Mouse (Mus musculus): ENCODE measurements at regions not wholly inside any gene's neighbourhood (a gene's known extent, or its start where the extent isn't known, plus 50 kb on each side); places are given as distances from the start of the nearest gene placed in this dataset.

DNA sequence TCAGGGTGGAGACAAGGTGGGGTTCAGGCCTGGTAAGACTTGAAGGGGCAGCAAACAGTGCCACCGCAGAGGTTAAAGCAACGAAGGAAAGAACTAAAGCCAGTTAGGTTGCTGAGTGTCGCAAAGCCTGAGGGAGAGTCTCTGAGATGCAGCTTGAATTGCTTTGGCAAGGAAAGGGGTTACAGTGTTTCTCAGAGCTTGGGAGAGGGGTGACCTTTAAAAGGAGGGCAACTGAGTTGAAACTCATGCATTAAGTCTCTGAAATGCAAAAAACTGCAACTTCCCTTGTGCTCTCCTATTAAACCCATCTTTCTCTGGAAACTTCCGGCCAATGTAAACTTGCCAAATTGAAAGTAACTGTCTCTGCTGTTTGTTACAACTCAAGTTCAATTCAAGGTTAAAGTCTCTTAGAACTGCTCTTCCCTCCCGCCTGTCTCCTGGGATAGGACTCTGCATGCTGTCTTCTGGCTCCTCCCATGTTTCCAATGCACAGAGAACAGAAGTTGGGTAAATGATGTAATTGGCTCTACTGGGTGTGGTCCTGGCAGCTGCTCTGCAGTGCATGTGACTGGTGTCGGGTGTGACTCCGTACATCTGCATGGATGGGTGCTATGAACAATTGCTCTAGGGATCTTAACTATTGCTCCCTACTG is 181.4 kb upstream of the Gas1 start:
- in situ Hi-C loops (cut with MseI, MboI) = no loop called here

DNA sequence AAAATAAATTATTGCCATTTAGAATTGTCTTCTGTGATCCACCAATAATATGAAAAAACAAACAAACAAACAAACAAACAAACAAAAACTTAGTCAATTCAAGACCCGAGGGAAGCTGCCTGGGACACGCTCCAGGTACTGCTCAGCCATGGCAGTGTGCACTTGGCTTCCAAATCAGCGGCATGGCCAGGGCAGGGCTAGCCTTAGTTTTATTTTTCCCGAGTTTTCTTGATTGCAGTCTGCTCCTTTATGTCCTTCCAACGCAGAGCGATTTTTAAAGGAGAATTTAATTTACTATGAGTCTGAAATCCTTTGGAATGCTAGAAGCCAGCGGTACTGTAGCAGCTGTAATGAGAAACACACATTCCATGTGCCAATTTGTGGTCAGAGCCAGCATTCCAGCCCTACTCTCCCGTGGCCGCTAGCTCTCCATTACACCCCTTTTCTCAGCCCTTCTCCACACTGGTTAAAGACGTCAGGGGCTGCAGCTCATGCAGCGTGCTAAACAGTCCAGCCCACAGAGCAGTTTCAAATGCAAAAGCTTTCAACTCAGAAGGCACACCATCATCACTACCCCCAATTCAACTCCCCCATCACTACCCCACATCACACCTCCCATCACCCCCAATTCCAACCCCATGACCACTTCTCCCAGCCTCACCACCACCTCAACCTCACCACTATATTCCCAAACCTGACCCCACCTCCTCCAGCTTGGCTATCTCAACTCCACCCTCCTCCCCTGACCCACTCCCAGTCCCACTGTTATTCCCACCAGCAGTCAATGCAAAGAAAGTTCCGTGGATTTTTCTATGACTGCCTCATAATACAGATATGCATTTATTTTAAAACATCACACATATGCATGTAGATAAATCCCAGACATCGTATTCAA is 187.9 kb upstream of the Gas1 start:
- in situ Hi-C loops (cut with MseI, MboI) = no loop called here

DNA sequence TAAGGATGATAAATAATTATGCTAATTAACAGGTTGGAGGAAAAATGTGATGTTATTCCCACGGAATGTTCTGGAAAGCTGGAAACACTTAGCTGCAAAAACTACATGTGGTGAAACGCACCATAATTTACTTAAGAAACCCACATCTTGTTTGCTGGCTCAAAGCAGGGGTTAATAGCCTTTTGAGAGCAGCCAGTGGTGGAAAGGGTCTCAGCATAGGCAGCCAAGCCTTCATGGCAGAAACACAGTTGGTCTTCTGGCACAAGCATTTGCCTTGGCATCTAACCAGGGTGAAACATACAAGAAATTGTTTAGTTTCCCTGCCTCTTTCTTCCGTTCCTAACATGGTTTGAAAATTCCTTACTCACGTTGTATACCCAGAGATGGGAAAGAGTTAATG is 192.1 kb upstream of the Gas1 start:
- in situ Hi-C loops (cut with MseI, MboI) = no loop called here

DNA sequence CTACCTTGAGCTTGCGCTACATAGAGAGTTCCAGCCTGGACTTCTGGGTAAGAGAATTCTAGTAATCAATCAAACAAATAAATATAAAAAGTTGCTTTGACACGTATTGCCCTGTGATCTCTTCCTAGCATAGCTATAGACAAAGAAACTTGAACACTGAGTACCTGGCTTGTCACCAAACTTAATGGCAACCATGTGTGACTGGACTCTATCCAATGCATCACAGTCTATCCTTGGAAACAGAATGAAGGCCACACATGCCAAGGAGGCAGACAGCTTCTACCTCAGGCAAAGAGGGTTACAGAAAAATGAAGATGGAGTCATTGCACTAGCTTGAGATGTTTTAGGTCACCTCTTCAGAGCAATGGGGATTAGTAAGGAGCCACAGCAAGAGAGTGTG is 194.5 kb upstream of the Gas1 start:
- in situ Hi-C loops (cut with MseI, MboI) = no loop called here

DNA sequence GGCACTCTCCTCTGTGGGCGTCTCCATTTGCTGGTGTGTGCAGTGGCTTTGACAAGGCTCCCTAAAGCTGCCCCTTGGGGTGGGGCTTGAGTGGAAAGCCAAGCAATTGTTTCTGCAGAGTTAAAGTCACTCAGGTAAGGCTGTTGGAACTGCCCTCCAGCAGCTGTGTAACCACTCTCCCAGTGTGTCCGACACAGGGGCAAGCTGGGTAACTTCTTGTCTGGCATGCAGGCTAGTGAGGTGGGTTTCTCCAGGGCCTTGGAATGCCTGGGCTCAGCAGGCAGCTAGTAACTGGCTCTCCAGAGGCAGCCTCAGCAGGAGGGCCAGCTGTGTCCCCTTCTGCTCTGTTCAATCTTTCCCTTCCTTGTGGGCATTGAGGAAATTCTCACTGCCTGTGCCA is 199.5 kb upstream of the Gas1 start:
- in situ Hi-C loops (cut with MseI, MboI) = no loop called here

DNA sequence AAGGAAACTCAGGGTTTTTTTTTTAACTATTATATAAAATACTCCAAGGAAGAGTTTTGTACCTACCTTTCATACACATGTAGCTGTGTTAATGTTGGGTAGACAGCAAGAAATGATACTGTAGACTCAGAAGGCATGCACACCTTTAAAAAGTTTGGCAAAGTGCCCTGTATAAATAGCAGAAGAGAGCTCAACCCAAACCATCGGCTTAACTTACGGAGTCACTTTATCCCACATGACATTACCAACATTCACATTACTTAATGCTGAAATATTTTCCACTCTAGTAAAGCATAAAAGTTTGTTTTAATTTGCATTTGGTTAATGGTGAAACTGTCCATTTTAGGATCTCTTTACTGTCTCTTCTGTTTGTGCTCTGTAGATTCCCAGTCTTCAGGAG is 205.7 kb upstream of the Gas1 start:
- in situ Hi-C loops (cut with MseI, MboI) = no loop called here

DNA sequence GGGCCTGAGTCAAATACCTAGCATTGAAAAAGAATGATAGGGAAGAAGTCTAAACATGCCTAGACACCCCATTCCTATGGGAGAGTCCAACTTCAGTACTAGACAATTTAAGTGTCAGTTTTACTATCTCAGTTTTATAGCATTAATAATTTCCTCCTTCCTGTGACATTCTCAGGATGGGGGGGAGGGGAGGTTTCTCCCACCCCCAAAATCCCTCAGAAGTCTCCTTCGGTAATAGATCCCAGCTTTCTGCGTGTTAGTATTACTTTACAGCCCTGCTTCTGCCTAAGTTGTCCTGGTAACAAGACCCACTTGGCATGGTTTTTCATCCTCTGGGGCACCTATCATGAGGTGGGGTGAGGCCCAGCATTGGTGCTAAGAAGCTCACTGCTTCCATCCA is 202.9 kb upstream of the Dapk1 start:
- in situ Hi-C loops (cut with MseI, MboI) = no loop called here

DNA sequence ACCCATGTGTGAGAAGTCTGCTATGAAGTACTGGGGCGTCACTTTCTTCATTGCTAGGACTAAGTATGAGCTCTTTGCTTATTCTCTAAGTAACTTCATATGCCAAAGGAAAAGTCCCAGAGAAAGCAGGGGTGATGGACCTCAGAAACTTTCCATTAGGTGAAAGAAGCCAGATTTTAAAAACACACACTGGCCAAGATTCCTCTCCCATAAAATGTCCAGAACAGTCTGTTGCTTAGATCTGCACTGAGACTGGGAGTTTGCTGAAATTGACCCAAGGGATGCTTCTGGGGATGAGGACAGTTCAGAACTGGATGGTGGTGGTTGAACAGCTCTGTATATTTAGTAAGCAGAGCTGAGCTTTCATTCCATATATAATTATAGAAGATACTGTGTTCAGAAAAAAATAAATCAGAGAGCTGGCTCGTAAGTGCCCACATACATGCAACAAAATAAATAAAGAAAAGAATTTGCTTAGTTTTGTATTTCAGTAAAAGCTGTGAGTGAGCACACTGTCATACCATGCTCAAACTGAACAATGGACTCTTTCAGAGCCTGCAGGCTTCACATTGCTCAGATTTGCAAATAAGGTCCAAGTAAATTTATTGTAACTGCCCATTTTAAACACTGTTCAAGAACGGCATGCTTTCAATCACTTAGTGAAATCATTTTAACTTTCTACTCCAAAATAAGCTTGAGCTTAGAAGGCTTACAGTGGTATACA is 200.8 kb upstream of the Dapk1 start:
- in situ Hi-C loops (cut with MseI, MboI) = no loop called here

DNA sequence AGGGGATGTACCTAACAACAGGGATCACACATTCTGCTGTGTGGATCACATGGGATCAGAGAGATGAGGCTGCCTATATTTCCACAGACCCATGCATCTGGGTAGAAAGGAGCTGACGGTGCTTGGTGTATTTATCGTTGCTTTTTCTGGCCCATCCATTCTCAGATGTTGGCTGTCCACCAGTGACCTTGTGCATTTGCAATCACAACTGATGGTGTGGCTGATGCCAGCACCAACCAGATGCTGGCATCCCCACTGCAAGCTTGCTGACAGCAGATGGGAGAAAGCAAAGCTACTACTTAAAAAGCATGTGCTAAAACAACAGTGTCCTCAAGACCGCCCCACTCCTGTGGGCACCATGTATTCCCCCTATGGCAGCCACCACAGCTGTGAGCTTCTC is 198.3 kb upstream of the Dapk1 start:
- in situ Hi-C loops (cut with MseI, MboI) = no loop called here

DNA sequence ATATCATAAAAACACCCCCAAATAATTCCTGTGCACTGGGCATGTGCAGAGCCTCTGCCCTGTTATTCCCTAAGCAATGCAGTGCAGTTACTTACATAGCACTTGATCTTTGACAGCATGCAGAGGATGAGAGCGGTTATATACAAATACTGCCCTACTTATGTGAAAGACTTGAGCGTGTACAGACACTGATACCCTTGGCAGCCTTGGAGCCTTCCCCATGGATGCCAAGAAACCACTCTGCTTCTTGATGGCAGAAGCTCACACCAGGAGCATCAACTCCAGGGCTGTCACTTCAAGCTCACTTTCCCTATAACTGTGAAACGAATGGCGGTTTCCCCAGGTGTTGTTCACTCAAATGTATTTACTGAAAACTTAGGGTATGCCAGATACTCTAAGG is 194.4 kb upstream of the Dapk1 start:
- in situ Hi-C loops (cut with MseI, MboI) = no loop called here

DNA sequence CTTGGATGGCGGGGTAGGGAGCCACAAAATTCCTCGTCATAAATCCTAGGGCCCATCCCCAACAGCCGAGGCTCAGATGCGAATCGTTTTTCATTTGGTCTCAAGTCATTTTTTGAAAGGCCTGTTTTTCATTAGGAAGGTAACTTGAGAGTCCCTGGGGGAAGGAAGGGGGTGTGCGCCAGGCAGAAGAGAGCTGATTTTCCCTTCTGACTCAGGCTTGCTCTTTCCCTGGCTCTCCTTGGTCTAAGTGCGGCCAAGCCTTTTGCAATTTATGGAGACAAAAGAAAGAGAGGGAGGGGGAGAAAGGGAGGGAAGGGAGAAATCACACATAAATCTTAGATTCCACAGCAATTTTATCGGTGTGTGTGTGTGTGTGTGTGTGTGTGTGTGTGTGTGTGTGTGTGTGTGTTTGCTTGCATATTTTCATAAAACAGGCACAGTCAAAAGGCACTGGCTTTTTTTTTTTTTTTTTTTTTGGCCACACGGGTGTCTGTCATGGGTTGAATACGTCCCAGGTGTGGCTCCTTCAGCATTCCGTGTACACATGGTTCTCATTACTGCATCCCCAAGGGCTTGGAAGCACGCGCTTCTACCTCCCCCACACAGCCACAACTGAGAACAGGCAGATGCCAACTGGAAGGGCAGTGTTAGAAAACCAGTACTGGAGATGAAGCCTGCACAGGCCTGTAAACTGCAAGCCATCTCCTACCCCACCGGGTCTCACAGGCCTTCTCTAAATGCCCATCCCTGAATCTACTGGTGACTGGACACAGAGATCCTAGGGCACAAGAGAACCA is 191.8 kb upstream of the Dapk1 start:
- in situ Hi-C loops (cut with MseI, MboI) = no loop called here

DNA sequence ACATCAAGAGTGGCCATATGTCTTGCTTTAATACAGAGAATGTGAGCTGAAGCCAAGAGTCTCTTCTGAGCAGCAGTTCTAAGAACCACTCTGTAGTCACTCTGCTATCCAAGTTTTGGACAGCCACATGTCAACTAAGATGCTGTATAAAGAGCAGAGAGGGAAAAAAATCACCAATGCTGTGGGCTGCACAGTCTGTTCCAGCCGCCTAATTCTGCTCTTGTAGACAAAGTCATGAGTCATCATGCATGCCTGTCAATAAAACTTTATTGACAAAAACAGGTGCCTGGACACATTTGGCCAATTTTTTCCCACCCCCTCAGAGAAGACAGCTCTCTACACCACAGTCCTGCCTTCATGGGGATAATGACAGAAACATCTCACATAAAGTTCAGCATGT is 185.7 kb upstream of the Dapk1 start:
- in situ Hi-C loops (cut with MseI, MboI) = no loop called here

DNA sequence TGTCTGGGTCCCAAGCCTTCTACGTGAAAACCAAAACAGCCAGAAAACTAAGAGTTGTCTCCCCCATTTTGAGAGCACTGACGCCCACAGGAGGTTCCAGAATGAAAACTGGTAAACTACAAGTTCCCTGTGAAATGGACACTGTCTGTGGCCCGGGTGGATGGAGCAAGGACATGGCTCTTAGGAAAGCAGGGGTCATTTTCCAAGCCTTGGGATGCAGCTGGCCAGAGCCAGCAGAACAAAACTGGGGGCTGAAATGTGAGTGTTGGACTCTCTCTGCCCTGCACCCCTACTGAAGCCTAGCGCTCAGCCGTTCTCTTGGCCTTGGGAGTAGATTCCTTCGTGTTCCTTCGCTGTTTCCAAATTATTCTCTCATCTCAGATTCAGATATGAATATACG is 184.7 kb upstream of the Dapk1 start:
- in situ Hi-C loops (cut with MseI, MboI) = no loop called here

DNA sequence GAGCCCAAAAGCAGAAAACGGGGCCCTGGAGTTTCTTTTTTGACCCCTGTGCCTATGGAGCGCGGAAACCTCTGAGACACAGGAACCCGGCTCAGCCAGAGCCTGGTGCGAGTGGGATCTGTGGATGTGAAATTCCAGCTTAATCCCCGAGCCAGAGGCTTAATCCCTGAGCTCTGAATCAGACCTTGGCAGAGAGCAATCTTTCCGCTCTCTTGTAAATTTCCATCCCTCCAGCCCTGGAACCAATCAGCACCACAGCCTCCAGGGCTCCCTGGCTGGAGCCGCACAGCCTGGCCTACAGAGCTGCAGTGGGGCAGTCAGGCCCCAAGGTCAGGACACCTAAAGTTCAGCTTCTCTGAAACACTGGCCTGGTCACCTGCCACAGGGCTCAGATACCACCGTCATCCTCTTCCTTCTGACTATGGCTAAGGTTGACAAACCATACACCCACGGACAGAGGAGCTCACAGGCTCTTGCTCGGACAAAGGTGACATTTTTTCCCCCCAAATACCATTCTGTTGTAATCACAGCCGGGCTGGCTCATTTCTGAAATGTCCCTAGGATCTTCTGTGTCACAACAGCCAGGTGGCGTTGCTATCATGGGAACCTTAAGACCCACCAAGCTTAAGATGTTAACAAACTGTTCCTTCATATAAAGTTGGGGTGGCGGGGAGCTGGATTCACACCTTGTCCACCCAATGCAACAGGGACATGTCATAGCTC is 184.2 kb upstream of the Dapk1 start:
- in situ Hi-C loops (cut with MseI, MboI) = no loop called here

DNA sequence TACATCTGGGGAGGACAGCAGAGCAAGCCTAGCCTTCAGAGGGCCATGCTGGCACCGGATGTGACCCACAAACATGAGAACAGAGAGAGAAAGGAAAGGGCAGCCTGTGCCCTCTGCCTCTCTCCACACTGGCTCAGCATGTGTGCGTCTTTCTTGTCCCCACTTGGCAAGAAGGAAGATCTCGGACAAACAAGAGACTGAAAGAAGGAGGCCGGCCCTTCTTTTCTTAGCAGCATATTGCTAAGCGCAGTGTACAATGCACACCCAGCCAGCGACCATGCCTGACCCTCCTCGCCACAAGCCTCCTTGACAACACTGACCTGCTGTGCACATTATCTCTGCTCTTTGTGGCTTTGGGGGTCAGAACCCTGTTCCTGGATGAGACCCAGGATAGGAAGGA is 181.4 kb upstream of the Dapk1 start:
- in situ Hi-C loops (cut with MseI, MboI) = no loop called here

DNA sequence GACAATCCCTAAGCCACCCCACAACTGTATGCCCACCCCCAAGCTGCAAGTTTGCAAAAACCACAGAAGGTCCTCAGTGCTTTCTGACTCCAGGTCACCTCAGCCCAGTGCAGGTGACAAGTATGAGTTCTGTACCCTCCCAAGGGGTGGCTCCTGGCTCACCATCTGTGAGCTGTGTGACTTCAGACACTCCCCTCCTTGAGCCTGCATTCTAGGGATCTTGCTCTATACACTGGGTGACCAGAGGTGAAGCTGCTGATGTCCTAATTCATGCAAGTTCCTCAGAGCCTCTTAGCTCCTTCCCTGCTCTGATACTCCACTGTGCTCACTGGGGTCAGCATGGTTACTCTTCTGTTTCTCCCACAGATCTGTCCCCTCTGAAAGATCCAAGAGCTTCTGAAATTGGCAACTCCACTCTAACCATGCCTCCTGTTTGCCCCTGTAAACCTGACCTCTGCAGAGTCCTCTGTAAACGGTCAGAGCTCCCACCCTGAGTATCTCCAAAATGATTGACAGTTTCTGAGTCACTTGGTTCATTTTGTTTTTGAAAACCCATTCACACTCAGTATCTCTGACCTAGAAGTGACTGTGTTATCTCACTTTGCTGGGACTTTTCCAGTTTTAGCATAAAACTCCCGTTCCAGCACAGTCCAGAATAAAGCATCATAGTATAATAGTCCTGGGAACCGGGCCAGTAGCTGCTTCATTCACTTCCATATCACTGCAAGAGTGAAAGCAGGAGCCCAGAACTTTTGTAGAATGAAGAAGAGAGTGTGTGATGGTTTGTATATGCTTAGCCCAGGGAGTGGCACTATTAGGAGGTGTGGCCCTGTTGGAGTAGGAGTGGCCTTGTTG is 180.7 kb upstream of the Dapk1 start:
- in situ Hi-C loops (cut with MseI, MboI) = no loop called here

DNA sequence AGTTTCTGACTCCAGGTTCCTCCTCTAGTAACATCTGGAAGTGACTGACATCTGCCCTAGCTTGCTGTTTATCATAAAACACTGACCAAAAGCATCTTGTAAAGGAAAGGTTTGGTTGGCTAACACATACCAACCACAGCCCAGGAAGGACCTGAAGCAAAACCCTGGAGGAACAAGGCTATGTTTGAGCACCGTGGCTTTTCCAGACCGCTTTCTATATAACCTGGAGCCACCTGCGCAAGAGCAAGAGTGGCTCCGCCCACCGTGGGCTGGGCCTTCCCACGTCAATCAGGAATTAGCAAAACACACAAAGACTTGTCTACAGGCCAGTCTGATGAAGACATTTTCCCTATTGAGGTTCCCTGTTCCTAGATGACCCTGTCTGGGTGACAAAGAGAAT is 177.5 kb upstream of the Dapk1 start:
- in situ Hi-C loops (cut with MseI, MboI) = no loop called here

DNA sequence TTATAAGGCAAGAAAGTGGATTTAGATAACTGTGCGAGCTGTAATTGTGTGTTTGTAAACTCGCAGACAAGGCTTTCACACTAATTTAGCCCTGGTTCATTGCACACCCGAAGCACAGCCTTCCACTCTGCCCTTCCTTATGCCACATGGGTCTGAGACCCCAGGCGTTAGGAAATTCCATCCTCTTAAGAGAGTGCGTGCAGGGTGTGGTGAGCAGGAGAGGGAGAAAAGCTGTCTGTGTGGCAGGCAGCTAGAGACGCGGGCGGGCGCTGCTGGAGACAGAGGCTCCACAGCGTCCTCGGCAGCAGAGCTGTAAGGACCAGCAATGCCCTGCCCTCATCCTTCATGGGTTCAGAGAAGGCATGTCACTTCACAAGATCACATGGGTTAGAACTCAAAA is 176.6 kb upstream of the Dapk1 start:
- in situ Hi-C loops (cut with MseI, MboI) = no loop called here

DNA sequence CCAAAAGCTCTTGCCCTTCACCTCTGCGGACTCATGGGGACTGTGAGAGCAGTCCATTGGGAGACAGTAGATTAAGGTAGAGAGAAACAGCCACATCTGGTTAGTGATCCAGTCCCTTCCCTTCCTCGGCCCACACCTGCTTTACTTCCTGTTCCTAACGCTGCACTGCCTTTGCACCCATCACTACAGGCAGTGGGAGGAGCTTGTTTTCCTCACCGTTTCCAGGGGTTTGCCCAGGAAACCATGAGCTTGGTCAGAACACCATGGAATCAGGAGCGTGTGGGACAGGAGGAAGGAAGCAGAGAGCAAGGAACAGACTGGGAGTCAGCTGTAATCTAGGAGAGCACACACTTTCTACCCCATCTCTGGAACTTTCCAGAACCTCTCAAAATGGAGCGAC is 176.2 kb upstream of the Dapk1 start:
- in situ Hi-C loops (cut with MseI, MboI) = no loop called here

DNA sequence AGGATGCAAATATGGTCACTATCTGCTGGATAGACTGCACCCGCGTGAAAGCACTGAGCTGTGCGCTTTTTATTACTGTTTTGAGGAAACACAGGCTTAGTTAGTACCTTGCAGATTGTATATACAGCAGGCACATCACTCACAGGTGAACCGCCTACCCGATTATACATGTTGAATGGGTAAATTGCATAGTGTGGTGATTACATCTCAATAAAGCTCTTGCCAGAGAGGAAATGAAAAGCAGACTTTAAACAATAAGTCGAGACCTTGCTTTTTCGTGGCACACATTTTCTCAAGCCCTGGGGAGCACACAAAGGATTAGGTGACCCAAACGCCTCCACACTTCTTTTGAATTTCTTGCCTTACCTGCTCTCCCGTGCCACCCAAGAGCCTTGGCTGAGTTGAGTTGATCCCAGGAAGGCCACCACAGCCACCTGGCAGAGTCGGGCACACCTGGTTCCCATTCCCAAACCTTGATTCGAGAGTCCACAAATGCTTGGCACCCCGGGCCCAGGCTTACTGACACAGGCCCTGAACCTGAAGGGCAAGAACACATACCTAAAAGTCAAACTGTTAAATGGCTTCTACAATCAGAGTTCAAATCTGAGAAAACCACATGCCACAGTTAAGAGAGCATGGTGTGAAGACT is 175.4 kb upstream of the Dapk1 start:
- in situ Hi-C loops (cut with MseI, MboI) = no loop called here
